Mouse (Mus musculus): Measurements from ENCODE around the gene Opcml. TPM values are rescaled to one million over a fixed set of nuclear protein-coding genes. Genes with fewer than 3 reads are reported as not detected.
A peak's percentile ranks its signal among the peaks of the same experiment; 100 is the strongest.

Gene Opcml
- total RNA-seq, 2 experiments from 2014 or later: 1.6 to 1.7 TPM

GRCm38 (mm10) chr9:28153748-28154147, 363.2 kb downstream of the Opcml start:
- no peak for DNase-seq (ENCODE audit: low spot score)

- DNase-seq (ENCODE audit: low spot score): no peak
These were observed 366.5 kb downstream of the Opcml start for GRCm38 (mm10) chr9:28157092-28157491.

DNA sequence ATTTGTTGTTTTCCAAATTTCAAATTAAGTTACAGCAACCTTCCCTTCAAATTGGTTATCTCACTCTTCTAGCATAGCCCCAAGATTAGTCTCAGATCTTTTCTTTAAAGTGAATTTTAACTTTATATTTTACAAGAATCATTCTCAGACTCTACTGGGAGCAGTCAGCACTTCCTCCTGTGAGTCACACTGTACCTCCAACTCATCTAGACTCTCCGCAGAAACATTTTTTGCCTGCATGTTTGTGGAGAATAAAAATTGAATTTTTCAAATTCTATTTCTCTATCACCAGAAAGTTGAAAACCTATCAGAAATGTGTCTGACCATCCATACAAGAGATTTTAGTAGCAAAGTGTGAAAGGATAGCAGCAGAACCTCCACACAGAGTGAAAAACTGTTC, 370.4 kb downstream of the Opcml start:
- DNase-seq (ENCODE audit: low spot score): no peak

DNA sequence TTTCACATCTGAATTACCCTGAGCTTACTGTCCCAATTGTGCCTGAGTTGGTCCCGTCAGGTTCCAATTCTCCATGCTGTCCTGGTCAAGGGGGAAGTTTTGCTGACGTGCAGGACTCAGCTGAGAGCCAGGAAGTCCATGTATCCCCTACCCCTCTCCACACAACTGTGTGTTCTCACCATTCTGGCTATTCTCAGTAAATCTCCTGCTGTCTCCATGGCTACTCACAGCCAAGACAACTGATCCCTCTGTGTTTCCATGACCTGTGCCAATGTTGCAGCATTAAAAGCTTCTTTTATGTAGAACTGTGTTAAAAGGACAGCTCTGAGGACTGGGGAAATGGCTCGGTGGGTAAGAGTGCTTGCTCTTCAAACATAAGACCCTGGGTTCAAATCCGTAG, 373.4 kb downstream of the Opcml start:
- no peak for DNase-seq (ENCODE audit: low spot score)

GRCm38 (mm10) chr9:28171890-28172289, 381.3 kb downstream of the Opcml start:
- peak; percentile 34 for DNase-seq (ENCODE audit: low spot score)

- no peak for DNase-seq (ENCODE audit: low spot score)
These were observed 386.5 kb downstream of the Opcml start for GRCm38 (mm10) chr9:28177052-28177451.

DNA sequence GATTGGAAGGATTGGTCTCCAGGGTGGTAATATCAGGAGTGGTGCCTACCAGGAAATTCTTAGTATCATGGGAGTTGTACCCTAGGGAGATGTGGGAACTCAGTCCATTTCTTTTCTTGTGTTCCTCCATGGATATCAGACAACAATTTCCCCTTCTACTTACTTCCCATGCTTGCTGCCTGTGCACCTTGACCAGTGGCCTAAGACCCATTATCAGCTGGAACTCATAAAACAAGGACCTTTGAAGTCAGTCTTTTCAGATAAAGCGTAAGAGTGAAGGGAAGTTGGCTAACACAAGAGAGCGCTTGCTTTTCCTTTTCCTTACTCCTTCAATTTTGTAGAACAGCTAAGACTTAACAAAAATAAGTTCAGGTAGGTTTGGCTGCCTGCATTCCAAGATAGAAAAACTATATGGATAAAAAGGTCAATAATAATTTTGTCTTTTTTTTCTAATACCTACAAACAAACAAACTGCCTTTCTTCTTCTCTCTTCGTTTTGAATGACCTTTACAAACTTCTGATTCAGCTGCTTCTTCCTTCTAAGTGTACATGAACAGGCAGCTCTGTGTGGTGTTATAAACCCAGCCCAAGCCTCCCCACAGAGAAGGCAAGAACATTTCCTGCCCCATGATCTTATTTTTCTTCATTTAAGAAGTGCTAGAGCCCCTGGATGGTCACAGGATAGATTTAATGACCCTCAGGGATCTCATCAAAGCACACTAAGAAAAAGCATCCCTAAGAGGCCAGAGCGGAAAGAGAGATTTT, 387.7 kb downstream of the Opcml start:
- DNase-seq (ENCODE audit: low spot score): no peak

DNA sequence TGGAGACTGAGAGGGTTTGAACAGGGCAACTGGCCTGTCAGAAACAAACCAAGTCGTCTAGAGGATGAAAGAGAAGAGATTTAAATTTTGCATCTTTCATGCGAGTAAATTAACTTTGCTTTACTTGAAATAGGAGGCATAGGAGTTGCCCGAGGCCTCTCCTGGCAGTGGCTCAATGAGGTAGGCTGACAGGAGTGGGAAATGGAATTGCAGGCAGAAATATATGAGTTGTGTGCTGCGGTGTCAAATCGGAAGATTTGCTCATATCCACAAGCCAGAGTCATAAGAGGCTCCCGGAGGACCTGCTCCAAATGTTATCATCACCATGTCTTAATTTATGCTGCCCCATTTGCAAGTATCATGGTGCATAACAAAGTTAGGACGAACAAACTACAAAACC, 391.3 kb downstream of the Opcml start:
- DNase-seq (ENCODE audit: low spot score): no peak

- no peak for DNase-seq (ENCODE audit: low spot score)
These were observed 399.7 kb downstream of the Opcml start for GRCm38 (mm10) chr9:28190226-28190625.

DNA sequence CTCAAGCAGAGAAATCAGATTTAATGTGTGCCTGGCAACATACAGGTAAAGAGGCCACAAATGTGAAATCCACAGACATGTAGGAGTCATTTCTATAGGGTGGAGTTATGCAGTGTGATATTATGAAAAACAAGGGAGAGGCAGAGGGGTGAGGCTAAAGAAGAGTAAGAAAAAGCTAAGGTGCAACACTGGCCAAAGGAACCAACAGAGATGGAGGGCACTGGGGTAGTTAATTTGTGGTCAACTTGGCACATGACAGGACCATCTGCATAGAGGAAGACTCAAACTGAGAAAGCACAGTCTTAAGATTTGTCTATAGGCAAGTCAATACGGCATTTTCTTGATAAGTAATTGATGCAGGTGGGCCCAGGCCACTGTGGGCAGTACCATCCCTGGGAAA, 400.2 kb downstream of the Opcml start:
- DNase-seq (ENCODE audit: low spot score): no peak

GRCm38 (mm10) chr9:28196550-28196949, 406.0 kb downstream of the Opcml start:
- no peak for DNase-seq (ENCODE audit: low spot score)

- no peak for DNase-seq (ENCODE audit: low spot score)
These were observed 406.5 kb downstream of the Opcml start for GRCm38 (mm10) chr9:28197061-28197460.

DNA sequence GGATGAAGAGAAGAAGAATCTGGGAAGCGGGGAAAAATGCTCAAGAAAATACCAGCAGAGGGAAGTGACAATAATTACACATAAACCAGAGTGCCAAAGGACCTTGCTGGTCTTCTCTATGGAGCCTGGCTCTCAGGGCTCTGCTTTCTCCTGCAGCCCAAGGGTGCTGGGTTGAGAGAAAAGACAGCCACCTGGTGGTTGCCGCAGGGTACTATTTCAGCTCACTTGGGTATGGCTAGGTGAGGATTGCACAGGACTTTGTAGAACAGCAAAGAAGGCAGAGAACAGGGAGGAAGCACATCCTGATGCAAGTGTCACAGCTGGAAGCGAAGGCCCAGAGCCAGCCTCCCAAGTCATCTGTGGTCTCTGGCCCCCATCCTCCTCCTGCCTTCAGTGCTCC, 407.1 kb downstream of the Opcml start:
- peak; percentile 15 for DNase-seq (ENCODE audit: low spot score)

DNA sequence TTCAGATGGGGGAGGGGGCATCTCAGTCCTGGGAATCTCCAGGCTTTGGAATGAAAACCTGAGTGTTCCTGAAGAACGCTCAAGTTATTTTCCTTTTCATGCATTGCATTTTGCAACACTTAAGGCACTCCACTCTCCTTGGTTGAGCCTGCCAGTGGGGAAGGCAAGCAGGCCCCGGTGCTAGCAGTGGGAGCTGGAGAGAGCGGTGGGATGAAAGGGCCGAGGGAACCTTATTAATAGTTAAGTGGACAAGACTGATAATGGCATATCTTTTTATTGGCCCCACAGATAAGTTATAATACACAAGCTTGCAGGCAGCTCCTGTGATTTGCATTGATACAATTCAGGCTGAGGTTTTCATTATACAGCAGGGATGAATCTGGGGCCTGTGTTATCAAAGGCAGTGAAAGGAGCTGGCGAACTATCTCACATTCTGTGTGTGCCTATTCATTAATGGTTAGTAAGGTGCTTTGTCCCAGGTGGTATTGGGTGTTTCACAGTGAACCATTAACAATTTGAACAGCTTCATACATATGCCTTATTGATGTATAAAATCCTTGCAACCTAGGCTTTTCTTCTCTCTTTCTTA, 407.6 kb downstream of the Opcml start:
- no peak for DNase-seq (ENCODE audit: low spot score)

- DNase-seq (ENCODE audit: low spot score): no peak
These were observed 416.9 kb downstream of the Opcml start for GRCm38 (mm10) chr9:28207441-28207840.

- no peak for DNase-seq (ENCODE audit: low spot score)
These were observed 418.1 kb downstream of the Opcml start for GRCm38 (mm10) chr9:28208696-28209095.

DNA sequence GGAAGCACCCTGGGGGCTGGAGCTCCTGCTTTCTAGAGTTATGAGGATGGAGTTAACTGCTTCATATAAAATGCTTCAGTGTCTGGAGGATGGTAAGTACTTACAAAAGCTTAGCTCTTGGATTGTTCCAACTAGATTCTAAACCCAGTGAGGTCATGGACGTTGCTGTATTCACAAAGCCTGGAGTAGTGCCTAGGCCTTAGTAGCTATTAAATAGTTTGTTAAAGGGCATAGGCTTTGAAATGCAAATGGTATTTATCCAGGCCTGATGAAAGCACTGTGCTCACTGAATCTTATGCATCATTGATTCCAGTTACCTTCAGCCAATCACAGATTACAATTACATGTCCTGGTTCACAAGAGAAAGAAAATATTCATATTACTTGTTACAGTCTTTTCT, 421.3 kb downstream of the Opcml start:
- no peak for DNase-seq (ENCODE audit: low spot score)

- DNase-seq (ENCODE audit: low spot score): no peak
These were observed 423.3 kb downstream of the Opcml start for GRCm38 (mm10) chr9:28213893-28214292.

DNA sequence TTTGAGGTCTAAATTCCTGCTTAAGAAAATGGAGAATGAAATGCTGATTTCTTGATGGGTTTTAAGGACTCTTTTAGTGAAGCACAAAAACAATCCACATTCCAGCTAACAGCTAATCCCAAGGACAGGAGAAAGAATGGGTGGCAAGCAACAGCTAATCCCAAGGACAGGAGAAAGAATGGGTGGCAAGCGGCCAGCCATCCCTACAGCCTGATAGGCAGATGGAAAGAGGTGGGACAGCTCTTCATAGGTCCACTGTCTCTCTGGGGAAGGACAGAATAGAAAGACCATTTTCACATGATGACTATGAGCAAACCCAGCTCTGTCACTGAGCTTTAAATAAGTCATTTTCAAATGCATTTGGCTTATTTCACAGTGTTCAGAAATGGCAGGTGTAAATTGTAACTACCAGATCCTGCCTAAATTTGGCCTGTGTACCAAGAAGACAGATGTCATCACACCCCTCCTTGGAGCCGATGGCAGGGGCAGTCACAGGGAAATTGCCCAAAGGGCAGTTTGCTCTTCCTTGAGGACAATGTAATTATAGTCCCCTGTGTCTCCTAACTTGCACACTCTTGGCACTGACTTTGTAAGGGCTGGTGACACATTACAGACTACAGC, 427.6 kb downstream of the Opcml start:
- DNase-seq (ENCODE audit: low spot score): no peak

GRCm38 (mm10) chr9:28222726-28223125, 432.2 kb downstream of the Opcml start:
- no peak for DNase-seq (ENCODE audit: low spot score)

DNA sequence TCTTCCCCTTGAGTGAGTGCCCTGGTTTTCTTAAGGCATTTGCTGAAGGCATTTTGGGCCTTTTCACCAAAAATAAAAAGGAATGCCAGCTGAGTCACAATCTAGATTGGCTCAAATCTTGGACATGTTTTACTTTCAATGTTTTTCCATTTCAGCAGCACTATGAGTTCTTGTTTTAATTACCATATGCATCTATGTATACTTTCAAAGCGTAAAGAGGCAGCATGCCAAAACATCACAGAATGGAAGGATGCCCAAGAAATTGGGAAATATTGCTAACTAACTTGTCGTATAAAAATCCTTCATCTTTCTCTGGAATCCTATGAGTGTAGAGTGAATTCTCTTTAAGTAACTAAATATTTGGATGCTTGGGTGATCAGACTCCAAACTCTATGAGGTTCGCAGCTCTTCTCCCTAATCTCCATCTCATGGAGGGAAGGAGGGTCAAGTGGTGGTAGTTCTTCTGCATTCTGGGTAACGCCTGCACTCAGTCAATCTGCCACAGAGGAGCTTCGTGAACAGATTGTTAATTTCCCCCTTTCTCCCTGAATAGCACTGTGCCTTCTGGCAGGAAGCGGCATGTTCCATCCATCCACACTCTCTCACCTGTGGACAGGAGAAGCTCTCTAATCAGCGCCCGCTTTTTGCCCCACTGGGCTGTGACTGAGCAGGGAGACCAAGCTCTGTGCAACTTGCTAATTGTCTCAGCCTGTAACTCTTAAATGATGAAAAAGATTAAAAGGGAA, 435.4 kb downstream of the Opcml start:
- no peak for DNase-seq (ENCODE audit: low spot score)

DNA sequence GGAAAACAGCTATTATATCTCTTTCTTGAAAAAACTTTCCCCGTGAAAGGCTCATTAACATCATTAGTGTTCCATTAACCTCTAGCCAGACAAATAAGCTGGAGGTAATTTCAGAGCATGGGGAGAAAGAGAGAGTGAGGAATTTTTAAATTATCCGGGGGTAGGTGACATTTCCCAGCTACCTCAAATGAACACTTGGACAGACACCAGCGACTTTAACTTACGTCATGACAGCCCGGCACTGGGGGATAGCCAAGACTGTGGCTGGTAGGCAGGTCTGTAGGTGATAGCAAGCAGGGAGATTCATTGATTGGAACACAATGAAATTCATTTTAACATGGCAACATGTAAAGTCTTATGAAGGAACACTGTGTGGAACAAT, 436.0 kb downstream of the Opcml start:
- no peak for DNase-seq (ENCODE audit: low spot score)

Measured in gastrocnemius, adult 18-20 months (tissue).